Comparison of ENCODE assay signal across 13 mouse cellular contexts in genomic region chr16:13556954-13557470, GRCm38 (mm10).
DNase-seq lines count a peak whose midpoint lies in the region; ATAC-seq lines count a peak whose summit lies in the region.
"Had no signal": no experiment of that assay in that cellular context is flagged by ENCODE, and none has a peak within 500 bp of the region (broad histone marks: within the 10 kb centered on the region; RNA-seq: fewer than 3 reads in every experiment).

No protein-coding gene starts in this region.

- 0 out of 2 replicates have a peak, but pooled peaks cover 3% of the 10 kb centered on the region for H3K4me1 ChIP-seq in heart, embryonic 10.5 days
- H3K4me1 ChIP-seq in brown adipose tissue, adult 24 weeks (ENCODE audit: control insufficient read depth, insufficient read depth, insufficient read length, low read length) = peaks cover 11% of the 10 kb centered on the region
- H3K4me1 ChIP-seq in heart, embryonic 14.5 days (ENCODE audit: control insufficient read depth in 2 of 2, insufficient read depth in 2 of 2, low read length in 2 of 2) = peaks cover 7 to 10% of the 10 kb centered on the region in 2 experiments
- no peaks in the 10 kb centered on the region for H3K4me1 ChIP-seq in hindbrain, embryonic 11.5 days (replicated peaks; ENCODE audit: control insufficient read depth, insufficient read depth, low read length)
- H3K4me1 ChIP-seq: hindbrain, embryonic 15.5 days; kidney, embryonic 15.5 days; liver, embryonic 15.5 days had no signal

- H3K36me3 ChIP-seq in heart, embryonic 10.5 days = peaks cover 13% of the 10 kb centered on the region; the same call in 1 of the 2 replicates
- 0 out of 2 replicates have a peak, but pooled peaks cover 5% of the 10 kb centered on the region for H3K36me3 ChIP-seq in heart, embryonic 14.5 days (ENCODE audit: control insufficient read depth, insufficient read depth, low read length)
- no peaks in the 10 kb centered on the region for H3K36me3 ChIP-seq in hindbrain, embryonic 11.5 days (ENCODE audit: control insufficient read depth, insufficient read depth, low read length)
- H3K36me3 ChIP-seq: hindbrain, embryonic 15.5 days; kidney, embryonic 15.5 days had no signal

- H3K4me3 ChIP-seq in heart, embryonic 10.5 days = no peak overlapping the region
- 0 out of 2 replicates have a peak overlapping the region, but pooled peaks have one; percentile 4 for H3K4me3 ChIP-seq in brown adipose tissue, adult 24 weeks (ENCODE audit: insufficient read depth, low read depth, low read length)
- no peak overlapping the region for H3K4me3 ChIP-seq in heart, embryonic 14.5 days (ENCODE audit: control insufficient read depth in 1 of 2, insufficient read depth in 1 of 2, low read depth in 1 of 2, low read length in 2 of 2)
- H3K4me3 ChIP-seq in hindbrain, embryonic 11.5 days (ENCODE audit: low read depth, low read length) = no peak overlapping the region
- H3K4me3 ChIP-seq: hindbrain, embryonic 15.5 days; kidney, embryonic 15.5 days; liver, embryonic 15.5 days; megakaryocyte, embryonic 14.5 days had no signal

- no peaks in the 10 kb centered on the region for H3K9me3 ChIP-seq in heart, embryonic 10.5 days
- H3K9me3 ChIP-seq in heart, embryonic 14.5 days (ENCODE audit: control insufficient read depth, low read length) = no peaks in the 10 kb centered on the region
- H3K9me3 ChIP-seq in hindbrain, embryonic 11.5 days (ENCODE audit: control insufficient read depth, low read length) = no peaks in the 10 kb centered on the region
- H3K9me3 ChIP-seq: hindbrain, embryonic 15.5 days; kidney, embryonic 15.5 days; liver, embryonic 15.5 days had no signal

- H3K4me2 ChIP-seq in heart, embryonic 14.5 days (ENCODE audit: low read length) = peak overlapping the region; percentile 40; the same call in 1 of the 2 replicates
- no peak overlapping the region for H3K4me2 ChIP-seq in hindbrain, embryonic 11.5 days (replicated peaks; ENCODE audit: low read depth, low read length)
- H3K4me2 ChIP-seq: hindbrain, embryonic 15.5 days; kidney, embryonic 15.5 days; liver, embryonic 15.5 days had no signal

- no peak overlapping the region for H3K27ac ChIP-seq in heart, embryonic 10.5 days
- H3K27ac ChIP-seq in brown adipose tissue, adult 24 weeks (replicated peaks; ENCODE audit: low read depth, low read length) = peak overlapping the region; percentile 3; the same call in 1 of the 2 replicates
- H3K27ac ChIP-seq in heart, embryonic 14.5 days (replicated peaks in 1 of 2; ENCODE audit: control insufficient read depth in 1 of 2, insufficient read depth in 1 of 2, low read depth in 2 of 2, low read length in 2 of 2) = peak overlapping the region; percentile 45 to 47; a peak in 3 of 4 replicates
- H3K27ac ChIP-seq in hindbrain, embryonic 11.5 days (ENCODE audit: low read depth, low read length) = no peak overlapping the region
- H3K27ac ChIP-seq: hindbrain, embryonic 15.5 days; kidney, embryonic 15.5 days; liver, embryonic 15.5 days had no signal

- no peak overlapping the region for H3K9ac ChIP-seq in heart, embryonic 14.5 days (ENCODE audit: low read length)
- no peak overlapping the region for H3K9ac ChIP-seq in hindbrain, embryonic 11.5 days (ENCODE audit: low read depth, low read length)
- H3K9ac ChIP-seq: hindbrain, embryonic 15.5 days; kidney, embryonic 15.5 days; liver, embryonic 15.5 days had no signal

- 82% methylated on average over 9 of the region's 9 CpGs for WGBS in heart, embryonic 10.5 days
- WGBS in heart, embryonic 14.5 days = 69% methylated on average over 9 of the region's 9 CpGs
- 90% methylated on average over 9 of the region's 9 CpGs for WGBS in hindbrain, embryonic 11.5 days

- H3K27me3 ChIP-seq in heart, embryonic 10.5 days (ENCODE audit: insufficient read depth, poor library complexity, severe bottlenecking) = no peaks in the 10 kb centered on the region
- no peaks in the 10 kb centered on the region for H3K27me3 ChIP-seq in heart, embryonic 14.5 days (ENCODE audit: control insufficient read depth, insufficient read depth, low read length)
- H3K27me3 ChIP-seq in hindbrain, embryonic 11.5 days (ENCODE audit: control insufficient read depth, insufficient read depth, low read length) = no peaks in the 10 kb centered on the region
- H3K27me3 ChIP-seq: hindbrain, embryonic 15.5 days; kidney, embryonic 15.5 days; liver, embryonic 15.5 days; megakaryocyte, embryonic 14.5 days had no signal

- no peak for ATAC-seq in heart, embryonic 14.5 days (ENCODE audit: insufficient number of reproducible peaks, insufficient read depth, low FRiP score, low read depth)
- ATAC-seq in hindbrain, embryonic 11.5 days (ENCODE audit: low FRiP score) = no peak

- DNase-seq in heart, adult 8-10 months (ENCODE audit: low spot score) = peak; percentile 18
- no peak for DNase-seq in heart, embryonic 10.5 days (ENCODE audit: low spot score)
- DNase-seq in R1 (ENCODE audit: low read depth, low spot score) = peak; percentile 59
- DNase-seq in hindbrain, embryonic 11.5 days (ENCODE audit: low spot score) = no peak
- no peak for DNase-seq in retina, postnatal 1 day
- no peak for DNase-seq in layer of hippocampus, adult 9-10 months (ENCODE audit: low spot score)
- DNase-seq: cerebellum, adult 18-20 months had no signal

Comparison
In these comparisons a context has a peak if more than half of its experiments do, and no peak if none do; other contexts are left out.
1. DNase-seq: peak in heart, adult 8-10 months (single experiment) and R1 (single experiment); none in heart, embryonic 10.5 days (single experiment), hindbrain, embryonic 11.5 days (single experiment), retina, postnatal 1 day (single experiment) and layer of hippocampus, adult 9-10 months (single experiment).
2. H3K27ac ChIP-seq: peak in brown adipose tissue, adult 24 weeks (single experiment) and heart, embryonic 14.5 days (2 of 2); none in heart, embryonic 10.5 days (single experiment) and hindbrain, embryonic 11.5 days (single experiment).